Mouse (Mus musculus): ENCODE measurements at regions not wholly inside any gene's neighbourhood (a gene's known extent, or its start where the extent isn't known, plus 50 kb on each side); places are given as distances from the start of the nearest gene placed in this dataset.

GRCm38 (mm10) chr3:21808539-21808938 lies 267.9 kb upstream of the Tbl1xr1 start:
- no peak for TF ChIP-seq CTCF (IDR thresholded peaks at IDR 0.05; ENCODE audit: low read depth, low read length)
- no peak for TF ChIP-seq POLR2A (IDR thresholded peaks at IDR 0.05; ENCODE audit: borderline replicate concordance, low read depth, low read length)
